Mouse (Mus musculus) urinary bladder, postnatal 10 days (tissue): ENCODE measurements around the gene Tmem251.

ENCODE experiments used
- DNase-seq: peaks from one replicate; pipeline ENCODE4 v3.0.0; 2022; ENCODE audit warnings: low spot score

The Tmem251 gene

GRCm38 (mm10) chr12:102743589-102744574, at the start of gene Tmem251, which contains the start of gene Moap1:
Tmem251 (plus strand) TSS chr12:102743762.
Moap1 (minus strand) TSS chr12:102743661.
- peak; percentile 68 for DNase-seq

- no peak for DNase-seq
These were observed 48.0 kb upstream of the Tmem251 start for GRCm38 (mm10) chr12:102695369-102696239.

- DNase-seq = no peak
These were observed 46.8 kb upstream of the Tmem251 start for GRCm38 (mm10) chr12:102696635-102697354.

GRCm38 (mm10) chr12:102697381-102697780, 46.2 kb upstream of the Tmem251 start:
- DNase-seq = no peak

GRCm38 (mm10) chr12:102698089-102698684, 45.4 kb upstream of the Tmem251 start:
- DNase-seq = no peak

- DNase-seq = no peak
These were observed 44.4 kb upstream of the Tmem251 start for GRCm38 (mm10) chr12:102699156-102699555.

GRCm38 (mm10) chr12:102700453-102700852, 43.1 kb upstream of the Tmem251 start:
- DNase-seq = no peak

- no peak for DNase-seq
These were observed 41.8 kb upstream of the Tmem251 start for GRCm38 (mm10) chr12:102701691-102702207.

GRCm38 (mm10) chr12:102702356-102703110, 41.0 kb upstream of the Tmem251 start:
- peak; percentile 56 for DNase-seq

GRCm38 (mm10) chr12:102703111-102703412, 40.5 kb upstream of the Tmem251 start:
- no peak for DNase-seq

- no peak for DNase-seq
These were observed 40.1 kb upstream of the Tmem251 start for GRCm38 (mm10) chr12:102703441-102703840.

GRCm38 (mm10) chr12:102703921-102704408, 39.6 kb upstream of the Tmem251 start:
- no peak for DNase-seq

- DNase-seq = no peak
These were observed 38.9 kb upstream of the Tmem251 start, which contains the start of gene Itpk1 for GRCm38 (mm10) chr12:102704457-102705198. Itpk1 (minus strand) TSS chr12:102704930.

- peak; percentile 76 for DNase-seq
These were observed 38.2 kb upstream of the Tmem251 start for GRCm38 (mm10) chr12:102705216-102705871.

GRCm38 (mm10) chr12:102705906-102706640, 37.5 kb upstream of the Tmem251 start:
- no peak for DNase-seq

GRCm38 (mm10) chr12:102706833-102707463, 36.6 kb upstream of the Tmem251 start:
- DNase-seq = no peak

- no peak for DNase-seq
These were observed 35.3 kb upstream of the Tmem251 start for GRCm38 (mm10) chr12:102708220-102708619.

- DNase-seq = no peak
These were observed 33.7 kb upstream of the Tmem251 start for GRCm38 (mm10) chr12:102709896-102710295.
